Mouse (Mus musculus) splenic B cell, adult 2 months (primary cell): ENCODE measurements at regions not wholly inside any gene's neighbourhood (a gene's known extent, or its start where the extent isn't known, plus 50 kb on each side); places are given as distances from the start of the nearest gene placed in this dataset.
"Not testable (repeated sequence)": the region's sequence is repeated elsewhere in the genome, so short reads cannot be mapped to it uniquely, and the experiment has no call there.

Source experiments
- DNase-seq: peaks from one replicate; pipeline ENCODE4 v3.0.0-alpha.2; 2011; ENCODE audit warnings: low read depth, low spot score
- H3K27me3 ChIP-seq: 2 replicates; pipeline ENCODE4 v1.6.1; 2012; ENCODE audit warnings: mild to moderate bottlenecking, low read length, moderate library complexity, mixed read lengths; ENCODE audit not compliant: control insufficient read depth, poor library complexity, insufficient read depth, severe bottlenecking
- H3K36me3 ChIP-seq: 2 replicates; pipeline ENCODE4 v1.6.1; 2012; ENCODE audit warnings: mild to moderate bottlenecking, low read length, moderate library complexity, mixed read lengths; ENCODE audit not compliant: control insufficient read depth, poor library complexity, insufficient read depth, severe bottlenecking

DNA sequence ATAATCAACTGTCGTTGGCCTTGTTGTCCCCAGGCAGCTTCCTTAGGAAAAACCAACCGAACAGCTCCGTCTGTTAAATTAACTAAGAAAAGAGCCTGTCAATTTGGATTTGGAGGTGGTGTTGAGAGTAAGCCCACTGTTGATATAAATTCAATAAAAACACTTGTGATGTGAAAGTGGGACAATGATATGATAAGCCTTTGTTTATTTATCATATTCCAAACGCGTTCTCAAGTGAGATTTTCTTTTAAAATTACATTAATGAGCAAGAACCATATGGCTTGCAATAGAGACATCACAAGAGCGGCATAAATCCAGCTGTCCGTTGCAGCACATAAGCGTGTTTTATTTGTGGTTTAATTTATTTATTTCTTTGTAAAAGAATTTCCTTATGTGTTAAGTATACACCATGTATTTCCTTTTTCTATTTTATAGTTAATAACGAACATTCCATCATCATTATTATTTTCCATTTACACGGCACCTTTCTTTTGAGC lies 307.5 kb upstream of the Cwc22 start:
- Histone ChIP-seq H3K27me3 (no peaks in the 10 kb centered on the region), H3K36me3 (no peaks in the 10 kb centered on the region)
- no peak for DNase-seq

DNA sequence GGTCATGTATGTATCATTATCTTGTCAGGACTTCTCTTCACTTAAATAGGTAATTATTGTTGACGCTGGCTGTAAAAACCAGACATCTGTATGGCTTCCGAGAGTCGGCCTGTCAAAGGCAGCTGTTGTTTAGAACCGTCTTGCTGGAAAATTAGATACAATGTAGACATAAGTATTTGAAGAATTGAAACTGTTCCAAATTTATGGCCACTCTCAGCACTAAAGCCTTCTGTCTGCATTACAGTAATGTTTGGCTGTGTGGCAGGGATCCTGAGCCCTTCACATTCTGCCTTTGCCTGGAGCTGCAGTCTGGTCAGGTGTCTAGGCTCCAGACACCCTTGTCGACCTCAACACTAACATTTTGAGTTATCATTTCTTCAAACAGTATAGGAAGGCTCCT lies 300.2 kb upstream of the Cwc22 start:
- H3K27me3 ChIP-seq: no peaks in the 10 kb centered on the region
- DNase-seq: no peak
- no peaks in the 10 kb centered on the region for H3K36me3 ChIP-seq

- Histone ChIP-seq H3K36me3 (no peaks in the 10 kb centered on the region), H3K27me3 (no peaks in the 10 kb centered on the region)
- DNase-seq: no peak
Observed at GRCm38 (mm10) chr2:78240299-78240698, 294.1 kb upstream of the Cwc22 start.

DNA sequence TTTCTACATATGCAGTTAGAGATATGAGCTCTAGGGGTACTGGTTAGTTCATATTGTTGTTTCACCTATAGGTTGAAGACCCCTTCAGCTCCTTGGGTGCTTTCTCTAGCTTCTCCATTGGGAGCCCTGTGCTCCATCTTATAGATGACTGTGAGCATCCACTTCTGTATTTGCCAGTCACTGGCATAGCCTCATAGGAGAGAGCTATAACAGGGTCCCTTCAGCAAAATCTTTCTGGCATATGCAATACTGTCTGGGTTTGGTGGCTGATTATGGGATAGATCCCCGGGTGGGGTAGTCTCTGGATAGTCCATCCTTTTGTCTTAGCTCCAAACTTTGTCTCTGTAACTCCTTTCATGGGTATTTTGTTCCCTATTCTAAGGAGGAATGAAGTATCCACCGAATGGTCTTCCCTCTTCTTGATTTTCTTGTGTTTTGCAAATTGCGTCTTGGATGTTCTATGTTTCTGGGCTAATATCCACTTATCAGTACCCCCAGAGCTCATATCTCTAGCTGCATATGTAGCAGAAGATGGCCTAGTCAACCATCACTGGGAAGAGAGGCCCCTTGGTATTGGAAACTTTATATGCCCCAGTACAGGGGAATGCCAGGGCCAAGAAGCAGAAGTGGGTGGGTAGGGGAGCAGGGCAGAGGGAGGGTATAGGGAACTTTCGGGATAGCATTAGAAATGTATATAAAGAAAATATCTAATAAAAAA lies 279.4 kb upstream of the Cwc22 start:
- H3K36me3 ChIP-seq, H3K27me3 ChIP-seq, DNase-seq: not testable (repeated sequence)

DNA sequence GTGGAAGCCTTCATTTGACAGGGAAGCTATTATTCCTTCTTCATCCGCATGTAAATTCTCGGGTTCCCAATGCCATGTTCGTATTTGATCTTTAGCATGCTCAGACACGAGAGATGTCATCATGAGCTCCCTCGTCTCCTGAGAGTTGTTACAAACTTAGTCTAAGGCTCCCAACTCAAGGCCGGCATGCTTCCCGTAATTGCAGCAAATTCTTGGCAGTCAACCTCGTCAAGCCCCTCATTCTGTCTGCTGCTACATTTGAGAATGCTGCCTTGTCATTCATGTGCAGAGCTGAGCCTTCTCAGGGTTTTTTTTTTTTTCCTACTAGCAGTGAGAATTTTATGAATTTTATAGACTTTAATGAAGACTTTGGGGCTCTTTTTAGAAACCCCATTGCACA lies 268.3 kb upstream of the Cwc22 start:
- DNase-seq: no peak
- Histone ChIP-seq H3K27me3 (no peaks in the 10 kb centered on the region), H3K36me3 (no peaks in the 10 kb centered on the region)

DNA sequence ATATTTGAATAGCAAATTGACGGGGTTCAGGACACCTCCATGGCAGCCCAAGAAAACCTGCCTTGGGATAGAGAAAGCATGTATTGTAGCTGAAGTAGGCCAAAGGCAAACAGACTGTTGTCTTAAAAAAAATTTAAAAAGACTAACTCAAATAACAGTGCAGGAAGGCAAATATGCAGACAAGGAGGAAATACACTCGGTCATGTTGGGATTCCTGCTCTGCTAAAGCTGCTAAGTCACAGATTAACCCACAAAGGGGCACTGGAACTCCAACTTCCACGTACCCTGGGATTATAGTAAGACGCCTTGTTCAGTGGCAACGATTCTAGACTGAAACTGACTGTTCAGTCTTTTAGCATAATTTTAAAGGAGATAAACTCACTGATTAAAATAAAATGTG lies 258.9 kb upstream of the Cwc22 start:
- no peaks in the 10 kb centered on the region for H3K27me3 ChIP-seq
- DNase-seq: no peak
- H3K36me3 ChIP-seq: no peaks in the 10 kb centered on the region

DNA sequence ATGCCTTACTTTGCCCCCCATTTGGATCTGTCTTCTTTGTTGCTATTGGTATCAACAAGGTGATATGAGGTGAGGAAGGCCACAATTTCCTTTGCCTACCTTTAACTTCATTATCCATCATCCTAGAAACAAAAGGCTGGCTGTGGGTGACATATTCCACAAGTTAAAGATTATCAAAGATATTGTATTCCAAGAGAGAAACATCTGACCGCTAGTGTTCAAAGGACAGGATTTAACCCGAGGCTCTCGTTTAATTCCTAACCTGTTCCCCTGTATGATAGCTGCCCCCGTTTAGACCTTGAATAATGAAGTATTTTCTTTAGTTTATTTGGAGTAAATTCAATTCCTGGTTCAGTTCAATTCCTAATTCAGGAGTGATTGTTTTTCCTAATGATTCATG lies 249.8 kb upstream of the Cwc22 start:
- no peaks in the 10 kb centered on the region for H3K36me3 ChIP-seq
- H3K27me3 ChIP-seq: no peaks in the 10 kb centered on the region
- no peak for DNase-seq

DNA sequence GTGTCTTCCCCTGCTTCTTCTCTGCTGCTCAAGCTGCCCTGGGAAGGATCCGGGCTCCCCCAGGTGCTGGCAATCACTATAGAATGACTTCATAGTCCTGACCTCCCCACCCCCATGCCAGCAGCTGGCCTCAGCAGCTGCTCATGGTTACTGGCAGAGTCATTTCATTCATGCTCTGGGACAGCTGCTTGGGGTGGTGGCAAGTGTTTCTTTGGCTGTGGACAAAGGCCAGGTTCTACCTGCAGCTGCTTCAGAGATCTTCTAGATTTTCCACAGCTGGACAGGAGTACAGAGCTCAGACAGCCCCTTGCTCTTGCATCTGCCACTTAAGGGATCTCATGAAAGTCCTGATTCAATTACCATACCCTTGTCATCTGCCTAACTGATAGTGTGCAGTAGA lies 243.4 kb upstream of the Cwc22 start:
- DNase-seq: no peak
- Histone ChIP-seq H3K36me3 (no peaks in the 10 kb centered on the region), H3K27me3 (no peaks in the 10 kb centered on the region)

- Histone ChIP-seq H3K27me3 (no peaks in the 10 kb centered on the region), H3K36me3 (no peaks in the 10 kb centered on the region)
- DNase-seq: no peak
Observed at GRCm38 (mm10) chr2:78184950-78185349, 238.8 kb upstream of the Cwc22 start.

DNA sequence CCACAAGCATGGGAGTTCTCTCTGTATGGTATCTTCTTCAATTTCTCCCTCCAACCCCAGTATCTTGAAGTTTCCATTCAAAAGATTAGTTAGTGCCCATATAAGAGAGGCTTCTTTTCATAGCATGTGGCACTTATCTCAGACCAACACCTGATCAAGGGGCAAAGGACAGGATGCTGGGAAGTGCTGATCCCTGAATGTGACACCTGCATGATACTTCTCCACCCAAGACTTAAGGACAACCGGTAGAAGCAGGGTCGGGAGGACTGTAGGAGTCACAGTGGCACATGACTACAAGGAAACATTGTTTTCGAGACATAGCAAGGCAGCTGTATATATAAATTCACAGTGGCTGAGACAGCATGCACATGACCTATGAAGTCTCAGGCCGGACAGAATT lies 227.6 kb upstream of the Cwc22 start:
- no peaks in the 10 kb centered on the region for H3K36me3 ChIP-seq
- no peak for DNase-seq

DNA sequence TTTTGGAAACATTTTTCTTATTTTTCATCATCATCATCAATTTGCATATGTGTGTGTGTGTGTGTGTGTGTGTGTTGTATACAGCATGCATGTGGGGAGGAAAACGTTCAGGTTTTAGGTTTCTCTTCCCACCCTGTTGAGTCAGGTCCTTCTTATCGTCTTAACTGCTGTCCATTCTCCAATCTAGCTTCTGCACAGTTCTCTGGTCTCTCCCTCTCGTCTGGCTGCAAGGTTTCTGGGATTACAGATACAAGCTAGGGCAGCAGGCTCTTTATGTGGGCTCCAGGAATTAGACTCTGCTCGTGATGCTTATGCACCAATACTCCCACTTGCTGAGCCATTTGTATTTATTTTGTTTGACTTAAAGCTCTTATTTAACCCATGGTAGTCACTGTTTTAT lies 226.6 kb upstream of the Cwc22 start:
- no peaks in the 10 kb centered on the region for H3K27me3 ChIP-seq
- DNase-seq: no peak

More for the DNA sequence above, 227.6 kb upstream of the Cwc22 start:
- no peaks in the 10 kb centered on the region for H3K27me3 ChIP-seq

DNA sequence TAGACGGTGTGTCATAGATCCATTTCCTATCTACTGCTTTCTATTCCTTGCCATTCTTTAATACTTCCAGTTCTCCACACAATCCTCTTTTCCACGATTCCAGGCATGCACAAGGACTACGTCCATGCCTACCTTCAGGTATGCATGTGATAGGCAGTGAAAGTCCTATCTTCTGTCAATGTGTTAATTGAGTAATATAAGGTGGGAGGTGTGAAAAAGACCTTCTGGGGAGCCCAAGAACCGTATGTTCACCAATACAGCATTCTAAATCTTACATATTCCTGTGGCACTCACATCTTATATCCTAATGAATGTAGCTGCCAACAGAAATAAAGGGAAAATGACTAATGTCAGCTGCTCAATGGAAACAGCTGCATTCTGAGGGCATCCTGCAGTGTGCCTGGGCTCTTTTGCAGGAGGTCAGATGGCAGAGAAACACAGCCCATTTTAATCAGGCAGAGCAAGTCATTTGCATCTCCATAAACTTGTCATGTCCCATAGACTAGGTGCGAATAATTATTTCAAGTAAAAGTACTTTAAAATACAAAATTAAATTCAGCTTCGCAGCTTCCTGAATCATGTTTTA lies 224.1 kb upstream of the Cwc22 start:
- DNase-seq: no peak
- Histone ChIP-seq H3K36me3 (no peaks in the 10 kb centered on the region), H3K27me3 (no peaks in the 10 kb centered on the region)

More for the DNA sequence above, 226.6 kb upstream of the Cwc22 start:
- H3K36me3 ChIP-seq: no peaks in the 10 kb centered on the region

DNA sequence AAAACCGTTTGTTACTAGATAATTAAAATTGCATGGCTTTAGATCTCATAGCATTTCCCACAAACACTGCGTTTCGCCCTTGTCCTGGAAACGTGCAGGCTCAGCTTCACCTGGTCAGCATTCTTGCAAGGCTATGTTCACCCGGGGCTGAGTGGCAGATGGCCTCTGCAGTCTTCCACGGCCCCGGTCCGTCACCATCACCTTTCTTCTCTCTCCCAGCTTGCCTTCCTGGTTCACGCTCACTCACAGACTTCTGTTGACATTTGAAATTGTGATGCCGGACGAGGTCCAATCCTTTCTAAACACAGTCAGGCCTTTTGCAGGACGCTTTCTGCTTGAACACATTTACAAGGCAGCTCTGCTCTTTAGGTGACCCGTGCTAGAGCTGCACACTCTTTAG lies 219.3 kb upstream of the Cwc22 start:
- Histone ChIP-seq H3K27me3 (no peaks in the 10 kb centered on the region), H3K36me3 (no peaks in the 10 kb centered on the region)
- no peak for DNase-seq

DNA sequence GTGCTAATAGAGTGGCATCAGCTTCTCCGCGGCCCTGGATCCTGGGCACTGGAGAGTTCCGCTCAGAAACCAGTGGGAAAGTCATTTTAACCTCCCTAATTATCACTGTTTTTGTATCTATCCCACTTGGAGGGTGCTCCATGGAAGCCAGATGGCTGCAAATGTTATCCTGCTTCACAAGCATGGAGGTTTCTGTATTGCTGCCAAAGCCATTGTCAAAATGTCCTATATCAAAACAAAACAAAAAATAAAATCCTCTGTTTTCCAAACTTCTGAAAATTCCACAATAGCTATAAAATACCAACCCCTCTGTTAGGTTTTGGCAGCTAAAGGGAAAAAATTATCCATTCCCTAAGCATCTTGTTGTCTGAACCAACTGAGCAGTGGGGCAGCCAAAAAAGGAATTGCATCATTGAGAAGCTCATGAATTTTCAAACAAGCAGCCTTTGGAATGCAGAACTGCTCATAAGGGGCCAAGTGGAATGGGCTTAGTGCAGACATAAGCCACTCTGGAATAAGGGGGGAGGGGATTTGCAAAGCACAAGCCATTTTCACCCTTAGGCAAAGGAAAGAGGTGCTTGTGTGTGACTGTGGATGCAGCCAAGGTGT lies 213.8 kb upstream of the Cwc22 start:
- no peaks in the 10 kb centered on the region for H3K36me3 ChIP-seq
- DNase-seq: no peak
- H3K27me3 ChIP-seq: no peaks in the 10 kb centered on the region

GRCm38 (mm10) chr2:78110335-78110734 lies 164.2 kb upstream of the Cwc22 start:
- DNase-seq: no peak
- H3K27me3 ChIP-seq: no peaks in the 10 kb centered on the region
- no peaks in the 10 kb centered on the region for H3K36me3 ChIP-seq
